Mouse (Mus musculus): ENCODE results near the gene Pcyt1a.

DNA sequence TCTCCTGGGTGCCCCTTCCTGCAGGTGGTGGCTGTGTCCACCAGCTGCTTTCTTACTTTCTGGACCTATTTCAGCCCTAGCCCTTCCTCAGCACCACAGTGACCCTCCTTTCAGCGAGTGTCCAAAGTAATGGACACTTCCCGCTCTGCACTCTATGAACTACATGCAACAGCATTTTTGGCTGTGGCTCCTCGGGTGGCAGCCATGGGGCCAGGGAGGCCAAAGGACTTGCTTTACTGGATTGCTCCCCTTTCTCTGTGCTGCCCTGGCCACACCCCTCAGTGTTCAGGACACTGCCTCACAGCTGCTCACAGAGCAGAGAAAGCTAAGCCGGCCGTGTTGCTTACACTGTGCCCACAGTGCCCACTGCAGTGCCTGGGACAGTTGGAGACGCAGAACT, 72.9 kb downstream of the Pcyt1a start:
- TF ChIP-seq POLR2A (IDR thresholded peaks at IDR 0.05; ENCODE audit: extremely low read depth, insufficient read depth, low read length) (no peak), CTCF (IDR thresholded peaks at IDR 0.05; ENCODE audit: low read depth, low read length) (no peak)

Data from liver, adult 2 months (tissue).